Mouse (Mus musculus) intestine, embryonic 14.5 days (tissue): ENCODE data around the gene Gsap. TPM values are rescaled to one million over a fixed set of nuclear protein-coding genes. Genes with fewer than 3 reads are reported as not detected.
"Not testable (repeated sequence)": the region's sequence is repeated elsewhere in the genome, so short reads cannot be mapped to it uniquely, and the experiment has no call there.

ENCODE experiments used
- ATAC-seq: fragments of 200-750 bp; cut with Nextera tagmentation; replicated peaks from 2 replicates; pipeline ENCODE4 v1.8.0; 2017; ENCODE audit warnings: low read depth, moderate number of reproducible peaks, moderate TSS enrichment, moderate library complexity; ENCODE audit not compliant: low FRiP score, low TSS enrichment
- DNase-seq: peaks from one replicate; pipeline ENCODE4 v3.0.0-alpha.2; 2018; ENCODE audit warnings: low spot score
- H3K27ac ChIP-seq: fragments of 300-500 bp; sonication (generic); 2 replicates; pipeline ENCODE4 v1.5.1; 2014; ENCODE audit warnings: low read depth, mild to moderate bottlenecking, control low read depth
- H3K27me3 ChIP-seq: fragments of 300-500 bp; sonication (generic); replicated peaks from 2 replicates; pipeline ENCODE4 v1.6.1; 2014; ENCODE audit warnings: low read length, control low read depth; ENCODE audit not compliant: control insufficient read depth, insufficient read depth
- H3K36me3 ChIP-seq: fragments of 300-500 bp; sonication (generic); 2 replicates; pipeline ENCODE4 v1.6.1; 2014; ENCODE audit warnings: low read length, control low read depth; ENCODE audit not compliant: control insufficient read depth, insufficient read depth
- H3K4me1 ChIP-seq: fragments of 300-500 bp; sonication (generic); replicated peaks from 2 replicates; pipeline ENCODE4 v1.6.1; 2014; ENCODE audit warnings: low read length, control low read depth, mixed read lengths; ENCODE audit not compliant: control insufficient read depth, insufficient read depth
- H3K4me2 ChIP-seq: fragments of 300-500 bp; sonication (generic); 2 replicates; pipeline ENCODE4 v1.6.1; 2014; ENCODE audit warnings: low read length
- H3K4me3 ChIP-seq: fragments of 300-500 bp; sonication (generic); 2 replicates; pipeline ENCODE4 v1.5.1; 2014; ENCODE audit warnings: low read depth, low read length, control low read depth, mixed read lengths
- H3K9ac ChIP-seq: fragments of 300-500 bp; sonication (generic); 2 replicates; pipeline ENCODE4 v1.6.1; 2014; ENCODE audit warnings: mild to moderate bottlenecking, low read length
- H3K9me3 ChIP-seq: fragments of 300-500 bp; sonication (generic); 2 replicates; pipeline ENCODE4 v1.6.1; 2016; ENCODE audit warnings: low read length, control low read depth; ENCODE audit not compliant: control insufficient read depth
- WGBS: fragments of 180-500 bp; shearing (Covaris S2); extraction: QIAGEN DNeasy Blood & Tissue Kit; methylation state at CpG from one replicate; pipeline ENCODE4 v1.1.7; 2014; 5-methylcytosine and 5-hydroxymethylcytosine counted together
- polyA plus RNA-seq: library from polyadenylated mRNA; unstranded; fragments of >200 nt; fragmentation: Nextera tagmentation; extraction: Ambion mirVana; gene quantifications from 2 replicates; pipeline ENCODE4 v1.2.1, GENCODE M21; 2014

Gene Gsap
- polyA plus RNA-seq: 2.3 and 2.9 TPM in 2 replicates

- 6% methylated on average over 41 of the region's 43 CpGs for WGBS
- Histone ChIP-seq H3K4me1 (0 out of 2 replicates have a peak, but pooled peaks cover 5% of the 10 kb centered on the region), H3K9me3 (no peaks in the 10 kb centered on the region)
Observed at GRCm38 (mm10) chr5:21185764-21186685, at the start of gene Gsap. Gene Gsap (plus strand): TSS chr5:21186255.

GRCm38 (mm10) chr5:21136575-21136974, 49.5 kb upstream of the Gsap start:
- WGBS: 69% methylated on average over 5 of the region's 5 CpGs
- Histone ChIP-seq H3K4me1 (no peaks in the 10 kb centered on the region), H3K27me3 (no peaks in the 10 kb centered on the region), H3K36me3 (no peaks in the 10 kb centered on the region), H3K9ac (no peak overlapping the region), H3K4me3 (no peak overlapping the region), H3K9me3 (no peaks in the 10 kb centered on the region), H3K4me2 (no peak overlapping the region), H3K27ac (no peak overlapping the region)
- DNase-seq (no peak), ATAC-seq (no peak)

More at GRCm38 (mm10) chr5:21185764-21186685, at the start of gene Gsap:
- DNase-seq (peak; percentile 79), ATAC-seq (peak; percentile 89)
- H3K4me2 ChIP-seq: peak within 1 kb of the TSS; percentile 73
- H3K27me3 ChIP-seq: no peaks in the 10 kb centered on the region
- H3K36me3 ChIP-seq: no peaks in the 10 kb centered on the region
- H3K27ac ChIP-seq: no peak within 1 kb of the TSS
- H3K4me3 ChIP-seq: peak within 1 kb of the TSS; percentile 49
- peak within 1 kb of the TSS; percentile 41 for H3K9ac ChIP-seq

GRCm38 (mm10) chr5:21139505-21139904, 46.5 kb upstream of the Gsap start:
- no peak overlapping the region for H3K4me3 ChIP-seq
- no peaks in the 10 kb centered on the region for H3K36me3 ChIP-seq
- WGBS: 67% methylated on average over 9 of the region's 9 CpGs
- H3K4me1 ChIP-seq: no peaks in the 10 kb centered on the region; the same call in 1 of the 2 replicates
- H3K4me2 ChIP-seq: no peak overlapping the region
- no peaks in the 10 kb centered on the region for H3K27me3 ChIP-seq
- ATAC-seq (no peak), DNase-seq (no peak)
- no peaks in the 10 kb centered on the region for H3K9me3 ChIP-seq
- H3K9ac ChIP-seq: no peak overlapping the region
- no peak overlapping the region for H3K27ac ChIP-seq

GRCm38 (mm10) chr5:21141133-21141551, 44.9 kb upstream of the Gsap start:
- H3K9ac ChIP-seq, H3K4me2 ChIP-seq, H3K4me1 ChIP-seq, H3K27me3 ChIP-seq, ATAC-seq, H3K4me3 ChIP-seq, H3K9me3 ChIP-seq, H3K27ac ChIP-seq, DNase-seq, H3K36me3 ChIP-seq: not testable (repeated sequence)
- 73% methylated on average over 7 of the region's 7 CpGs for WGBS

- Histone ChIP-seq H3K4me2 (no peak overlapping the region), H3K27me3 (no peaks in the 10 kb centered on the region), H3K27ac (no peak overlapping the region), H3K9ac (no peak overlapping the region), H3K9me3 (no peaks in the 10 kb centered on the region), H3K36me3 (no peaks in the 10 kb centered on the region), H3K4me1 (peaks cover 3% of the 10 kb centered on the region; the same call in 1 of the 2 replicates), H3K4me3 (no peak overlapping the region)
- DNase-seq: no peak
- 49% methylated on average over 5 of the region's 5 CpGs for WGBS
- no peak for ATAC-seq
Observed at GRCm38 (mm10) chr5:21141626-21142025, 44.4 kb upstream of the Gsap start.

GRCm38 (mm10) chr5:21143032-21143431, 43.0 kb upstream of the Gsap start:
- 88% methylated on average over 7 of the region's 7 CpGs for WGBS
- Histone ChIP-seq H3K9ac (no peak overlapping the region), H3K36me3 (no peaks in the 10 kb centered on the region), H3K4me3 (no peak overlapping the region), H3K4me1 (peaks cover 3% of the 10 kb centered on the region; the same call in 1 of the 2 replicates), H3K9me3 (no peaks in the 10 kb centered on the region), H3K27me3 (no peaks in the 10 kb centered on the region), H3K27ac (no peak overlapping the region), H3K4me2 (no peak overlapping the region)
- ATAC-seq: no peak
- DNase-seq: no peak

- Histone ChIP-seq H3K9me3 (no peaks in the 10 kb centered on the region), H3K27me3 (no peaks in the 10 kb centered on the region)
Observed at GRCm38 (mm10) chr5:21144506-21145169, 41.4 kb upstream of the Gsap start.

GRCm38 (mm10) chr5:21148358-21148757, 37.7 kb upstream of the Gsap start:
- no peaks in the 10 kb centered on the region for H3K36me3 ChIP-seq
- H3K27me3 ChIP-seq: no peaks in the 10 kb centered on the region
- no peaks in the 10 kb centered on the region for H3K9me3 ChIP-seq
- 75% methylated on average over 3 of the region's 3 CpGs for WGBS
- H3K9ac ChIP-seq: no peak overlapping the region
- no peak for DNase-seq
- no peak overlapping the region for H3K4me3 ChIP-seq
- peaks cover 3% of the 10 kb centered on the region; the same call in 1 of the 2 replicates for H3K4me1 ChIP-seq
- no peak overlapping the region for H3K27ac ChIP-seq
- no peak for ATAC-seq
- H3K4me2 ChIP-seq: no peak overlapping the region

More at GRCm38 (mm10) chr5:21144506-21145169, 41.4 kb upstream of the Gsap start:
- WGBS: 14% methylated on average over 8 of the region's 8 CpGs
- Histone ChIP-seq H3K27ac (no peak overlapping the region; the same call in 1 of the 2 replicates), H3K36me3 (no peaks in the 10 kb centered on the region), H3K4me2 (no peak overlapping the region), H3K9ac (no peak overlapping the region), H3K4me1 (peaks cover 3% of the 10 kb centered on the region; the same call in 1 of the 2 replicates), H3K4me3 (no peak overlapping the region)
- DNase-seq (peak; percentile 71), ATAC-seq (peak; percentile 85)
